Mouse (Mus musculus): ENCODE data around the gene Gm20388. TPM values are rescaled to one million over a fixed set of nuclear protein-coding genes. Genes with fewer than 3 reads are reported as not detected.

Gene Gm20388
- polyA plus RNA-seq, 1 experiment from 2014 or later: not detected

DNA sequence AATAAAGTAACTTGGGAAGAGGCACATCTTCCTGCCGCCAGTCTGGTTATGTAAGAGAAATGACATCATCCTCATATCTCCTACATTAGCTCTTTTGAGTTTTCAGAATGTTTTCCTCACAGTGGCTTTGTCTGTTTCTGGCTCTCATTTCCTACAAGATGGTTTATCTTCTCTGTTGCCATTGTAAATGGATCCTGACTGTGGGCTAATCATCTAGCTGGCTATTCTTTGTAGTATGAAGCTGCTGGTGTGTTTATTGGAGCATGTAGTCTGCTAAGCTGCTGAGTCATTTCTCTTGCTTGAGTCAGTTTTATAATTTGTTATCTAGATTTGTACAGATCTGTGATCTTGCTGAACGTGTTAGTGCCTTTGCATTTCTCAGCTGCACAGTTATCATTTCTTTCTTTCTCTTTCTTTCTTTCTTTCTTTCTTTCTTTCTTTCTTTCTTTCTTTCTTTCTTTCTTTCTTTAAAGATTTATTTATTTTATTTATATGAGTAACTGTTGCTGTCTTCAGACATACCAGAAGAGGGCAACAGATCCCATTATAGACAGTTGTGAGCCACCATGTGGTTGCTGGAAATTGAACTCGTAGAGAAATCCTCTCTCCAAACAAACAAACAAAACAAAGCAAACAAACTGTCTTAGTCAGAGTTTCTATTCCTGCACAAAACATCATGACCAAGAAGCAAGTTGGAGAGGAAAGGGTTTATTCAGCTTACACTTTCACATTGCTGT lies 3723.9 kb downstream of the Gm20388 start:
- Histone ChIP-seq H3K27ac (replicated peaks) (no peak overlapping the region; the same call in 1 of the 2 replicates), H3K4me3 (ENCODE audit: low read depth, low read length) (no peak overlapping the region), H3K9me3 (ENCODE audit: control insufficient read depth, low read length) (no peaks in the 10 kb centered on the region), H3K27me3 (ENCODE audit: control insufficient read depth, insufficient read depth, low read length) (no peaks in the 10 kb centered on the region), H3K4me2 (replicated peaks; ENCODE audit: low read depth) (no peak overlapping the region), H3K4me1 (replicated peaks; ENCODE audit: control insufficient read depth, insufficient read depth) (no peaks in the 10 kb centered on the region), H3K9ac (ENCODE audit: low read length) (no peak overlapping the region), H3K36me3 (ENCODE audit: control insufficient read depth, insufficient read depth, low read length) (no peaks in the 10 kb centered on the region)
- 12% methylated on average over 3 of the region's 3 CpGs for WGBS
- ATAC-seq (ENCODE audit: low FRiP score, low TSS enrichment) (peak; percentile 53; the same call in 1 of the 2 replicates), DNase-seq (ENCODE audit: low spot score) (no peak)
- TF ChIP-seq EP300 (optimal IDR thresholded peaks at IDR 0.05) (no peak), CTCF (IDR thresholded peaks at IDR 0.05; ENCODE audit: low read depth) (peak; percentile 30)

DNA sequence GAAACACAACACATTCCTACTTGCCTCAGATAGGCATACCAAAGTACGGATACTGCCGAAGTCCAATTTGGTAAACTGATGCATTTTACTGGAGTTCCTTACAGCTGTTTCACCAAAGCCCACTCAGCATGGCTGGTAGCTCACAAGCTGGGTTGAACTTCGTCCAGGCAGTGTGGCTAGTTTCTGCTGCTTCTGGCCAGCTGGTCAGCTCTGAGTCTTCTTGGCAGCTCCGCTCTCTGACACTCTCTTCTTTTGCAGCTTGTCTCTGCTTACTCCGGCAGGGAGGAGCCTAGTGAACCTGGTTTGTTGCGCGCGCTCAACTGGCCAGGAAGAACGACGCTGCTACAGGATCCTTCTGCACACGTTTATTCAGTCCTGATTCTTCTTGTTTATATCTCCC lies 3725.0 kb downstream of the Gm20388 start:
- no peak for DNase-seq (ENCODE audit: low spot score)
- Histone ChIP-seq H3K27me3 (ENCODE audit: control insufficient read depth, insufficient read depth, low read length) (no peaks in the 10 kb centered on the region), H3K36me3 (ENCODE audit: control insufficient read depth, insufficient read depth, low read length) (no peaks in the 10 kb centered on the region), H3K9ac (ENCODE audit: low read length) (no peak overlapping the region), H3K4me3 (ENCODE audit: low read depth, low read length) (no peak overlapping the region), H3K4me2 (replicated peaks; ENCODE audit: low read depth) (no peak overlapping the region), H3K4me1 (replicated peaks; ENCODE audit: control insufficient read depth, insufficient read depth) (no peaks in the 10 kb centered on the region), H3K27ac (replicated peaks) (no peak overlapping the region), H3K9me3 (ENCODE audit: control insufficient read depth, low read length) (no peaks in the 10 kb centered on the region)
- no peak for TF ChIP-seq EP300 (optimal IDR thresholded peaks at IDR 0.05)
- ATAC-seq (ENCODE audit: low FRiP score, low TSS enrichment): no peak
- WGBS: 69% methylated on average over 11 of the region's 11 CpGs

DNA sequence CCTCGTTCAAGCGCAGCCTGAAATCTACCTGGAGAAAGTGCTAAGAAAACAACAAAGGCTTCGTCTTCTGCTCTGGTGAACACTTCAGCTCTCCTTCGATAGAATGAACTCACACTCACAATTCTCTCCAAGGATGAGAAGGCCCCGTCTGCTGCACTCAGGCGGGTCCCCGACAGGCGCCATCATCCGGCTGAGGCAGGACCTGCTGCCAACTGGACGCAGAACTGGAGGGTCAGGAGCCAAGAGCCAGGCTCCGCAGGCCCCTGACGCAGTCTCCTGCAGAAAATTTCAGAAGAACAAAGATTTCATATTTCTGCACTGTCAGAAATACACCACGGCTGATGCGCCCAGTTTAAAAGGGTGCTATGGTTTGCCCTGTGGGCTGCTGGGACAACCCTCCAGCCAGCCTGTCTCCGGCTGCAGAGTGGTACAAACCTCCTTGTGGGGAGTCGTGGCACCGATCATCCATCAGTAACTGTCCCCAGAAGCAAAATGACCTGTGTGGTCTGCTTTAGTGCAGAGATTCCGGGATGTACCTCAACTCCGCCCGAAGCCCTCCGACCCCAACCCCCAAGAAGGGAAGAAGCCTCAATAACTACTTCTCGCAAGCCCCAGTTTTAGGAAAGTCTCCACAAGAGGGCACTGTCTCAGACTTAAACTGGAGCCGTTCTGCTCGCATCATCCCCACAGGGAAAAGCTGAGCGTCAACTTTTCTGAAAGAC lies 3732.8 kb downstream of the Gm20388 start:
- peak; percentile 81 for TF ChIP-seq CTCF (IDR thresholded peaks at IDR 0.05; ENCODE audit: low read depth)
- no peak for TF ChIP-seq EP300 (optimal IDR thresholded peaks at IDR 0.05)
- WGBS: 24% methylated on average over 25 of the region's 25 CpGs
- Histone ChIP-seq H3K36me3 (ENCODE audit: control insufficient read depth, insufficient read depth, low read length) (no peaks in the 10 kb centered on the region), H3K9ac (ENCODE audit: low read length) (no peak overlapping the region; the same call in 1 of the 2 replicates), H3K4me2 (replicated peaks; ENCODE audit: low read depth) (no peak overlapping the region; the same call in 1 of the 2 replicates), H3K4me1 (replicated peaks; ENCODE audit: control insufficient read depth, insufficient read depth) (no peaks in the 10 kb centered on the region; the same call in 1 of the 2 replicates), H3K27ac (replicated peaks) (no peak overlapping the region), H3K9me3 (ENCODE audit: control insufficient read depth, low read length) (no peaks in the 10 kb centered on the region), H3K4me3 (ENCODE audit: low read depth, low read length) (no peak overlapping the region), H3K27me3 (ENCODE audit: control insufficient read depth, insufficient read depth, low read length) (no peaks in the 10 kb centered on the region)
- DNase-seq (ENCODE audit: low spot score): peak; percentile 62
- ATAC-seq (ENCODE audit: low FRiP score, low TSS enrichment): no peak

DNA sequence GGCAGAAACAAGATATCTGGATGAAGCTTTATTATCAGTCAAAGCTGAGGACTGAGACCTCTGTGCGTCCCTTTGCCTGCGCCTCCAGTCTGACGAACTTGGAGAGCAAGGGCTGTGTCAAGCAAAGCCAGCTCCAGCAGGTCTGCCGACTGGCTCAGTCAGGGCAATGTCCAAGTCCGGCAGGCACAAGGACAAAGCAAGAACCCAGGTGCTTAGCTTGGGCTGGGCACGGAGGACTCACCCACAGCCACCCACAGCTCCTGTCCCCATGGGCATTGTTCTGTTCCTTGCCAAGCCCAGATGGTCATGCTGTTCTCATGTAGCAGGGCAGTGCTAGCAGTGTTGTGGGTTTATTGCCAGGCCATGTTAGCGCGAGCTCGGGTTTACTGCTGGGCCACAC lies 3734.6 kb downstream of the Gm20388 start:
- Histone ChIP-seq H3K4me2 (replicated peaks; ENCODE audit: low read depth) (no peak overlapping the region), H3K27me3 (ENCODE audit: control insufficient read depth, insufficient read depth, low read length) (no peaks in the 10 kb centered on the region), H3K9me3 (ENCODE audit: control insufficient read depth, low read length) (no peaks in the 10 kb centered on the region), H3K4me1 (replicated peaks; ENCODE audit: control insufficient read depth, insufficient read depth) (no peaks in the 10 kb centered on the region; the same call in none of the 2 replicates), H3K9ac (ENCODE audit: low read length) (no peak overlapping the region), H3K36me3 (ENCODE audit: control insufficient read depth, insufficient read depth, low read length) (no peaks in the 10 kb centered on the region), H3K27ac (replicated peaks) (no peak overlapping the region), H3K4me3 (ENCODE audit: low read depth, low read length) (no peak overlapping the region)
- WGBS: 78% methylated on average over 9 of the region's 9 CpGs
- ATAC-seq (ENCODE audit: low FRiP score, low TSS enrichment): peak; percentile 72
- peak; percentile 68 for DNase-seq (ENCODE audit: low spot score)
- TF ChIP-seq CTCF (IDR thresholded peaks at IDR 0.05; ENCODE audit: low read depth) (no peak), EP300 (optimal IDR thresholded peaks at IDR 0.05) (no peak)

DNA sequence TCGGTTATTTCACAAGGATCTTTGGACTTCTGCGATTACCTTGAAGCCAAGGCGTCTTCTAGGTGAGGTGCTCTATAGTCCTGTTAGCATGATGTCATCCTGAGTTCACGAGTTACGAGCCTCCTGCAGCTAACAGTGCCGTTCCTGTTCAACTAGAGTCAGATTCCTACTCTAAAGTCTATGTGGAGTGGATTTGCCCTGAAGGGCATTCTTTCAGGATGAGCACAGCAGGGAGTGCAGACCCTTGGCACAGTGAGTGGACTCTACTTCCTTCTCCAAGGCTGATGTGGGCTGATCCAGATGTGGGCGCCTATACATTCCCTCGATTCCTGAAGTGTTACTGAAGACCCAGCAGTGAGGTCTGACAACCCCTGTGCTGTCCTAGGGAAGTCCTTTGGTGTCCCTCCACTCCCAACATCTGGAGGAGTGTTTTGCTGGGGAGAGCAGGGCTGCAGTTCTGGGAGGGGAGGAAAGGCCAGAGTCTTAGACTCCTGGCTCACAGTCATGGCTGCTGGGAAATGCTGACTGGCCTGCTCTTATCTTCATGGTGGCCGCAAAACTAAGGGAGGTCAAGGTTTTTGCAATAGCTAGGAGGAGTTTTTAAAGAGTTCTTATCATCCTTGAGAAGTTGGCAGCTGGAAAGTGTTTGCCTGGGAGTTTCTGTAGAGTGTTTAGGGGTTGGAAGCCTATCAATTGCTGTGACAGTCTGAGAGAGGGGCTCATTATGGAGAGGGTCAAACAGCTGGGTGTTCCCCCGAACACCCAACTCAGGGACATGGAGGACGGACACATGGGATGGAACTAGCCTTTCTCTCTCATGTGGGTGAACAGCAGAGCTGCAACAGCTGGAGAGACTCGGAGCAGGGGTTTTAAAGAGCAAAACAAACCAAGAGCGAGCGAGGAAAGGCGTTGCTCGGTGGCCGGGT lies 3737.9 kb downstream of the Gm20388 start:
- Histone ChIP-seq H3K36me3 (ENCODE audit: control insufficient read depth, insufficient read depth, low read length) (no peaks in the 10 kb centered on the region), H3K9me3 (ENCODE audit: control insufficient read depth, low read length) (no peaks in the 10 kb centered on the region), H3K27ac (replicated peaks) (0 out of 2 replicates have a peak overlapping the region, but pooled peaks have one; percentile 24), H3K4me3 (ENCODE audit: low read depth, low read length) (no peak overlapping the region), H3K4me1 (replicated peaks; ENCODE audit: control insufficient read depth, insufficient read depth) (no peaks in the 10 kb centered on the region; the same call in none of the 2 replicates), H3K4me2 (replicated peaks; ENCODE audit: low read depth) (peak overlapping the region; percentile 27; the same call in 1 of the 2 replicates), H3K27me3 (ENCODE audit: control insufficient read depth, insufficient read depth, low read length) (no peaks in the 10 kb centered on the region), H3K9ac (ENCODE audit: low read length) (no peak overlapping the region)
- peak; percentile 30; the same call in 1 of the 2 replicates for ATAC-seq (ENCODE audit: low FRiP score, low TSS enrichment)
- TF ChIP-seq EP300 (optimal IDR thresholded peaks at IDR 0.05): no peak
- no peak for TF ChIP-seq CTCF (IDR thresholded peaks at IDR 0.05; ENCODE audit: low read depth)
- WGBS: 42% methylated on average over 17 of the region's 17 CpGs
- peak; percentile 37 for DNase-seq (ENCODE audit: low spot score)
